Mouse (Mus musculus) cerebellum, adult 18-20 months (tissue): ENCODE measurements around the gene Rcbtb2.

ENCODE experiments used
- DNase-seq, 2 experiments: peaks; one replicate each; pipeline ENCODE4 v3.0.0; 2021

Gene Rcbtb2

DNA sequence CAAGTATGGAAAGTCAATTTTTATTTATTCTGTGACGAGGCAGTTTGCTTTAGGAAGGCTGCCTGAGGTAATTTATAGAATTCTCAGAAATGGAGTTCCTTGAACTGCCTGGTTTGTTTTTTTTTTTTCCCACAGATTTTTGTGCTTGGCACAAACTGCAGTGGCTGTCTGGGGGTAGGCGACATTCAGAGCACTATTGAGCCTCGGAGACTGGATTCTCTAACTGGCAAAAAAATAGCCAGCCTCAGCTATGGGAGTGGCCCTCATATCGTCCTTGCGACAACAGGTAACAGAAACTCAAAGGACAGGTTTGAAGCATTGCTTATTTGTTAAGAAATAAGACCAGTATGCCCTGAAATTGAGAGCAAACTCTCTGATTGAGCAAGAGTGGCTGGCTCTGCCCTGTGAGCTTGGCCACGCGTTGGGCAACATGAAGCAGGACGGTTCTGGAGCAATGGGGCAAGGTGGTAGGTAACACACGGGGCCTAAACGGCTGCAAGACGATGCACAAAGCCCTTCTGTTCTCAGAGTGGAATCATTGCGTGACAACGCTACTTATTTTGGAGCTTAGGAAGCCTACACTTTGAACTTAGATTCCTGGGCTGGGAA is 39.5 kb downstream of the Rcbtb2 start:
- DNase-seq: no peak

DNA sequence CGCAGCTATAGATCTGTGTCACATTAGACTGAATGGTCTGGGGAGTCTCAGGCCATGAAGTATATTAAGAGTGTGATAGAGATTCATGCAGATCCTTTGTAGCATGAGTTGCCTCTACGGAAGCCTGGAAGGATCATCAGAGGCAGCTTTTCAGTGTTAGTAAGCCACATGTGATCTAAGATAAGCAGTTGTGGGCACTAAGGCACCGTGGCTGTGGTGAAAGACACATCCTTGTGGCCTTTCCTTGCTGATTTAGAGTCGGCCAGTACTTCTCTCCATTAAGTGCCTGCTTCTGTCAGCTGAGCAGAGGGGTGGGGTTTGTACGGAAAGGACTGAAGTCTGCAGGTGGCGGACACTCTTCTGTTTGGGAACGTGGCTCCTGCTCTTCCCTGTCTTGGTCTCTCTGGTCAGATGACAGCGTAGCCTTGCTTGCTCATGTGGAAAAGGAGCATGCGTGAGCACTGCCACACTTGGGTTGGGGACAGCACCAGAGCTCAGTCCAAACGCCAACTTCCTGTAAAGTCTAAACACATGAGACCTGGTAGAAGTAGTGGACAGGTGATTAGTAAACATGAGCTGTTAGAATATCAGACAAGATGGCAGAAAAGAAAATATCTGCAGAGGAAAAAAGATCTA is 40.6 kb downstream of the Rcbtb2 start:
- DNase-seq: no peak

GRCm38 (mm10) chr14:73165136-73165535 is 42.3 kb downstream of the Rcbtb2 start:
- DNase-seq: no peak

DNA sequence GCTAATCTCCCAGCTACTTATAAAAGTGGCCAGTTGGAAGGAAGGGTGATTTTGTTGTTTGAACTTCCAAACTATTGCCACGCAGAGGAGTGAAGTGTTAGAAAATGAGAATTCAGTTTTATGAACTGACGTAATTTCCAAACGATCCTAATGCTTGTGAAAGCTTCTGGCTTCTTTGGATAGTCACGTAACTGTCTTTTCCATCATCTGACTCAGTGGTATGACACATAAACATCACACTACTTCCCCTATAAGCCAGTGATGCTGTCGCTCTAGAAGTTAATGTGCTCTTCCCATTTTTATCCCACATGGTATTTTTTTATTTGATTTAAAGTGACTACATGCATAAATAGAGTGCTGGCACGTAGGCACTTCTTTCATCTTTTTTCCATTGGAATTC is 45.8 kb downstream of the Rcbtb2 start:
- no peak for DNase-seq

DNA sequence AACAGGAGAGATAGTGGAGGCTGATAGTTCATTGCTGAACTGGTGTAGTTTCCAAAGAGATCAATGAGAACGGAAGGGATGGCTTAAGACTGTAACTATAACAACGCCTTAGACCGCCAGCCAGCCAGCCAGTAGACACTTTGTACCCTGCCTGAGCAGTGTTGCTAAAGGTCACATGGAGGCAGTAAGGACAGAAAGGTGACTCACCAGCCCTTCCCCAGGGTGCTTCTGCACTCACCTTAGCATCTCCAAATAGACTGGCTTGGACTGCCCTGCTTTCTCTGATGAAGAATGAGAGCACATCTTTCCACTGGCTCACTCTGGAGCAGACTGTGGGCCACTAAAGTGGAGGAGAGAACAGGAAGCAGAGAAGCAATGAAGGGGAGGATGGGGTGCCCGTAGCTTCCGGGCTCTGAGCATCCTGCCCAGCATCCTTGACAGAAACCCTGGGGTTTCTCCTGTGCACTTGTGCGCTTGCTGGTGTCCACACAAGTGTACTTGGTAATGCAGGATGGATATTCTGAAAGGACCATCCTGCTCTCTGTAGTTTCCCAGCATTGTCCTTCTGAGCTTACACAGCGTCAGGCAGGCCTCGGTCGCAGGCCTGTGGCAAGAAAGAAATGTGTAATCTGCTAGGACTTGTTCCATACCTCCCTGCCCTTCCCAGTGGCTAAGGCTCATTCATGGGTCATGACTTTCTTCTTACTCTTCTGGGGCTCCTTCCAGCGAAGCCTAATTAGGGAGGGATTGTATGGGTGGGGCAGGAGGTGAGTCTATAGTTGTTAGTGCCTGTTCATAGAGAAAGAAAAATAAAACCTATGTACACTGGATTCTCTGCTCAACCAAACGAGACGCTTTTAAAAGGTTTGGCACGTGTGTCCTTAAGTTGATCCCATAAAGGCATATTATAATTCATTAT is 47.3 kb downstream of the Rcbtb2 start:
- DNase-seq: no peak

DNA sequence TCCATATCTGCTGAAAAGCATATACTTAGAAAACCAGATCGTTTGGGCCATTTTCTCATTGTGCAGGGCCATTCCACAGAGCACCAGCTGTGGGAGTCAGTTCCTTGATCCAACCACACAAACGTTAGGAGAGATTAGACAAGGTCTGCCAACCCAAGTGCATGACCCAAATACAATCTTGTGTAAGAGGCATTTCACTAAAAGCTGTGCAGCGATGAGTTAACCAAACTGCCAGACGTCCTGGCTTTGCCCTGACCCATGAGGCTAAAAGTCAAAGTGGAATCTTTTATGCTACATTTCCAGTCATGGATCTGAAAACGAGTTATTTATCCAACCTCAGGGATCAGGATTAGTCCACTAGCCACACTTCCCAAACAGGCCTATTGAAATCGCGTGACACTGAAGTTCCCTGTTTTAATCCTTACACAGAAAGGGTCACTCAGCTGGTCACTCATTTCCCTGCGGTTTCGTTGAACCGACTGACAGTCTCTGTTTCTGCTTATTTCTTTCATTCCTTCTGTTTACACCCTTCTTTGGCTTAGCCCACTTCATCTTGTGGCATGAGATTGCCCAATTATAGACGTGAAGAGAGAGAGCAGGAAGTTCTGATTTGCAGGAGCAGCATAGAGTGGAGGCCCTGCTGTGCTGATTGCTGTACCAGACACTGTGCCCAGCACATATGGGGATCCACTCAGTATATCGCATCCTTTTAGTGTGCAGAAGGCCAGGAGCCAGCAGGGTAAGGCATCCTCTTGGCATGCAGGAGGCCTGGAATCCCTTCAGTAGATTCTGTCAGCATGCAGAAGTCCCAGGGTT is 49.6 kb downstream of the Rcbtb2 start:
- DNase-seq: peak; percentile 64 to 74

GRCm38 (mm10) chr14:73173662-73174061 is 50.8 kb downstream of the Rcbtb2 start:
- no peak for DNase-seq

DNA sequence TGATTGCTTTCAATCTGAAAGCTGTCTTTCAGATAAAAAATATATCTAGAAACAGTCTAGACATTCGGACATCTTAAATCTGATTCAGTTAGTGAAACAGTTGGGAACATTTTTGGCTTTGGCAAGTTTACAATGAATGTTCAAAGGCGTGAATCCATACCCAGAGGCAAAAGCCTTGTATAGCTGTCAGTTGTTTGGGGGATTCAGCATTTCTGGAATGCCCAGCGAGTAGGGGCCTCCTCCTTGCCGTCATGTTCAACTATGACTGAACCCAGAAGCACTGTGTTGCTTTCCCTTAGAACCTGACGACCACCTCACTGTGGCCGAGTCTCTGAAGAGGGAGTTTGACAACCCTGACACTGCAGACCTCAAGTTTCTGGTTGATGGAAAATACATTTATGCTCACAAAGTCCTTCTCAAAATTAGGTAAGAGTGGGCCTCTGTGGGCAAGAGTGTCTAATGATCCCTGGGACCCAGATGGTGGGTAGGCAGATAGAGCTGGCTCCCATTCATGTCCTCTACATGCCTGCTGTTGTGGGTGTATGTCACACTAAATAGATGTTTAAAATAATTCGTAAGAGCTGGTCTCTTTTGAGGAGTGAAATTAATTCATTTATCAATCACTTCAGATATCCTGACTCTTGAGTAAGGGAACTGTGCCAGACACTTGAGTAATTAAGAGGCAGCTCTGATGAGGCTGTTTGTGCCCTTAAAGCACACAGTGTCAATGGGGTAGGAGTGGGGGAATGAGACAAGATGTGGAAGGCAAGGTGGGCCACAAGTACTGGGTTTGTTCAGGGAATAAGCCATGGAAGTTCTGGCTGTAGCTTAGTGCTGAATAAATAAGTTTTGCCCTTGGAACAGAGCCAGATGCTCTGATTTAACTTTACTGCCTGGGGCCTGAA is 51.5 kb downstream of the Rcbtb2 start:
- DNase-seq: no peak

GRCm38 (mm10) chr14:73175031-73175430 is 52.2 kb downstream of the Rcbtb2 start:
- DNase-seq: no peak

DNA sequence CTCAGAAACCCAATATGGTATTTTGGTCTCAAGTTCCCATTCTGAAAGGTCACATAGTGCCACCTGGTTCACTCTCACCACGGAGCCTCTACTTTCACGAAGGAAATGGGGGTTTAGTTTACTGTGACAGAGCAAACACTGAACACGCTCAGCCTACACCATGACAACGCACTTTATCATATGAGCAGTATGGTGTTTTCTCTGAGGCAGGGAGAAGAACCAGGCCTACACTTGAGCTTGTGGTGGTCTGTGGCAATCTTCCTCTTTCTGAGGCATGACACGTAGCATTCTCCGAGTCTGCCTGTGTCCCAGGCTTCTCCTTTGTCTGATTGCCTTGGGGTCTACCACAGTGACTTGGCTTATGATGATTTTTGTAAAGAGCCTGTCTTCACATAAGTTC is 53.0 kb downstream of the Rcbtb2 start:
- no peak for DNase-seq

DNA sequence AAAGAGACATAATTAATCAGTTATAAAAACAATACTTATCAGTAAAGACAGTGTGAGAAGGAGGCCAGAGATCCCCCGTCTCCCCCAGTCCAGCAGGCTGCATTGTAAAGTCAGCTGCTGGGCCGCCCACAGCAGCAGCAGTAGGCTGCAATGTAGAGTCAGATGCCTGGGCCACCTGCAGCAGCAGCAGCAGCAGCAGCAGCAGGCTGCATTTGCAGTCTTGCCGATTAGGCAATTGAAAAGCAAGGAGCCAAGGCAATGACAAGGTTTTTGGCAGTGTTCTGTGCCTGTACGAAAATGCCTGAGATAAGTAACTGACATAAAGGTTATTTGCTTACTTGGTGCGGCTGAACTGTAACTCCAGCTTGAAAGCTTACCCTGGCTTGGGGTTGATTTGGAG is 53.4 kb downstream of the Rcbtb2 start:
- no peak for DNase-seq

DNA sequence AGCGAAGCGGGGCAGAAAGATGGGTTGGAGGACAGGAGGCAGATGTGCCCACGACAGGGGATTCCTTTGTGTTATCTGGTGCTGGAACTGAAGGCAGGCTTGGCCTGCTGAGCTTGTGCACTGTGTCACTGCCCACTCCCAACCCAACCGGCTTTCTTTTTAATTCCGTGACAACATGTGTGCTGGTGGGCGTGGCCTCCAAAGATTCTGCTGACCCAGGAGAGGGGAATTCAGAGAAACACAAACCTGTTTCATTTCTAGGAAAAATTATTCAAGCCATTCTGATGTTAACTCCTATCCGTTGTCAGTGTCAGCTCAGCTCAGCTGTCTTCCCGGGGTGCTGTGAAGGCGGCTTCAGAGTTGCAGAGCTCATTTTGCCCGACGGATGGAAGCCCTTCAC is 55.1 kb downstream of the Rcbtb2 start:
- no peak for DNase-seq

DNA sequence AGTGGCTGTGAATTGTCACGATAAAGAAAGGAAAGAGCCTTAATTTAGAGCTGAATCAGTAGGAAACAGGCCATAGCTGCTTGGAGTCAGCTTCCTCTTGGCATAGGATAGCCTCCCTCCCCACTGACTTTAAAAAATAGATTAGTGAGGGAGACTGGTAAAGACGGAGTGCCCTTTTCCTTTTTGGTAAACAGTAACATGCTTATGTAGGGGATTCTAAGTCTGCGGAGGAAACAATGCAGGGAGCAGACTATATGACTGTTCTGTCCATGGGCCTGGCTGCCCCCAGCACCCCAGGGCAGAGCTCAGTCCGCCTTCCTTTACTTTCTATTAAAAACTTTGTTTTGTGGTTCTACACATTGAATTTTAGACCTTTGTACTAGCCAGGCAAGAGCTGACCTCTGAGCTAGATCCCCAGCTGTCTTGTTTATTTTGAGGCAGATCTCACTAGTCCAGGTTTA is 56.4 kb downstream of the Rcbtb2 start:
- no peak for DNase-seq

GRCm38 (mm10) chr14:73180671-73181070 is 57.8 kb downstream of the Rcbtb2 start:
- DNase-seq: no peak

DNA sequence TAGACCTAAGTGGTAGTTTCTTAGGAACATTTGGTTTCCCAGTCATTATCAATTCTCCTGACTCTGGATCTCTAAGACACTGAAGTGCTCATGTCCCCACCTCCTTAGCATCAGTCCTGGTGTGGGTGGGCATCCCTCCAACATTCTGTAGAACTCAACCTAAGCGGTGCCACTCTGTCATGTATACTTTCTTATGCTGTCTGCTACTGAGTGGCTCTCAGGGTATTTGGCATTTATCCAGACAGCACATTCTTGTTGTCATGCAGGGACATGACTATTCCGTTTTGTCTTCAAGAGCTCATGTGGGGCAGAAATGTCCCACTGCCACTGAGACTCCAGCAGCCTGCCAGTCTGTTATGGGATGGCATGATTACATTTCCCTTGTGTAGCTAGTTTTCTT is 58.3 kb downstream of the Rcbtb2 start:
- DNase-seq: no peak

- no peak for DNase-seq
Measured at GRCm38 (mm10) chr14:73186875-73187274, 64.0 kb downstream of the Rcbtb2 start.

- no peak for DNase-seq
Measured at GRCm38 (mm10) chr14:73199058-73199457, 76.2 kb downstream of the Rcbtb2 start.

GRCm38 (mm10) chr14:73201447-73201846 is 78.6 kb downstream of the Rcbtb2 start:
- DNase-seq: no peak

DNA sequence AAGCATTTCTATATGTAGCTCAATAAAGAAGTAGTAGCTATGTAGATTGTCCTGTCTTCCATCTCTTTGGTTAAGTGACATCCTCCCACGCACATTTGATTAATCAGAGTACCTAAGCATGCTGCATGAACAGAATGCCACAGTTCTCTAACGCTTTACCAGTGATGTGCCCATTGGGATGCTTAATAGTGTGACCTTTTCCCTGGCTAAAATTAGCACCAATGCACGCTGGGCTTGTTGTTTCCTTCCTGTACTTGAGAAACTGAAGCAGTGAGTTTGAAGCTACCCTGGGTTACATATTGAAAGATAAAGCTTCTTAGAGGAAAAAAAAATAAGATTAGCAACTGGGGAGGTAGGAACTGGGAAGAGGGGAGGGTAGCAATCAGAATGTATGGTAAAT is 81.2 kb downstream of the Rcbtb2 start:
- peak in 1 of 2 experiments; percentile 15 for DNase-seq

- no peak for DNase-seq
Measured at GRCm38 (mm10) chr14:73209262-73209661, 86.4 kb downstream of the Rcbtb2 start.

DNA sequence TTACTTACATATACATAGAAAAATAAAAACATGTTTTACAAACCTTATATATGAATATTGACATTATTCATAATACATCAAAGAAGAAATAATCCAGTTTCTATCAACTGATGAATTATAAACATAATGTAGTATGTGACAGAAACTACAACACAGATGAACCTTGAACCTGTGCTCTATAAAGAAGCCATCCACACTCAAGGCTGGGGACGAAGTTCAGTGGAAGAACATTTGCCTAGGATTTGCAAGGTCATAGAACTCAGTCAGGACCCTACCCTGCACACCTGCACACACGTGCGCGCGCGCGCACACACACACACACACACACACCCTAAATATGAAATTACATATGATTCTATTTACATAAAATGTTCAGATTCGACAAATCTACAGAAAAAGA is 87.4 kb downstream of the Rcbtb2 start:
- no peak for DNase-seq

- DNase-seq: no peak
Measured at GRCm38 (mm10) chr14:73211477-73211876, 88.6 kb downstream of the Rcbtb2 start.
